Mouse (Mus musculus) erythroblast, adult 5-6 weeks (primary cell): ENCODE measurements around the gene Adam21. TPM values are rescaled to one million over a fixed set of nuclear protein-coding genes. Genes with fewer than 3 reads are reported as not detected.
"Not testable (repeated sequence)": the region's sequence is repeated elsewhere in the genome, so short reads cannot be mapped to it uniquely, and the experiment has no call there.

Experiments
- ATAC-seq: replicated peaks from 2 replicates; pipeline ENCODE4 v1.8.0; 2016; ENCODE audit warnings: moderate number of reproducible peaks, mild to moderate bottlenecking, moderate TSS enrichment, inconsistent platforms; ENCODE audit not compliant: poor library complexity, low FRiP score, severe bottlenecking
- total RNA-seq, 2 experiments: library from RNA; stranded (forward) in 1 of 2; stranded (reverse) in 1 of 2; fragments of 150-400 nt in 1 of 2; fragments of 200-764, 138-1000 nt in 1 of 2; gene quantifications; 2 replicates each; pipeline versions ENCODE4 v1.2.3 to v1.2.4; 2015 to 2017; ENCODE audit warnings: low replicate concordance in 2 of 2

Adam21 gene
- not detected in 2 replicates for total RNA-seq (2015; ENCODE audit: low replicate concordance)
- total RNA-seq (2017; ENCODE audit: low replicate concordance): 0.26 TPM in 1 of 2 replicates, not detected in the other

- ATAC-seq: no peak
Measured at GRCm38 (mm10) chr12:81568374-81568773, at the start of gene Adam21. Adam21 (minus strand) TSS chr12:81568474.

GRCm38 (mm10) chr12:81616980-81617379 lies 48.7 kb upstream of the Adam21 start:
- no peak for ATAC-seq

GRCm38 (mm10) chr12:81615807-81616206 lies 47.5 kb upstream of the Adam21 start:
- ATAC-seq: no peak

GRCm38 (mm10) chr12:81609445-81609844 lies 41.2 kb upstream of the Adam21 start:
- no peak for ATAC-seq

GRCm38 (mm10) chr12:81604995-81605784 lies 36.9 kb upstream of the Adam21 start:
- no peak for ATAC-seq

GRCm38 (mm10) chr12:81596547-81597262 lies 28.4 kb upstream of the Adam21 start:
- ATAC-seq: 0 out of 2 replicates have a peak, but pooled peaks have one; percentile 26

GRCm38 (mm10) chr12:81594902-81595671 lies 26.8 kb upstream of the Adam21 start, which contains the start of gene Med6:
Med6 (minus strand) TSS chr12:81595008.
- ATAC-seq: peak; percentile 98

- ATAC-seq: no peak
Measured at GRCm38 (mm10) chr12:81567931-81568330, 343 bp downstream of the Adam21 start.

GRCm38 (mm10) chr12:81564173-81564572 lies 4.1 kb downstream of the Adam21 start:
- no peak for ATAC-seq

- no peak for ATAC-seq
Measured at GRCm38 (mm10) chr12:81549286-81549685, 19.0 kb downstream of the Adam21 start.

GRCm38 (mm10) chr12:81547163-81547562 lies 21.1 kb downstream of the Adam21 start:
- no peak for ATAC-seq

GRCm38 (mm10) chr12:81533029-81533419 lies 35.2 kb downstream of the Adam21 start:
- no peak for ATAC-seq

GRCm38 (mm10) chr12:81532316-81533028 lies 35.8 kb downstream of the Adam21 start, which contains the start of the genes Gm20498 and Synj2bp:
Gm20498 (minus strand) TSS chr12:81532905.
Synj2bp (minus strand) TSS chr12:81532911.
- ATAC-seq: peak; percentile 80

GRCm38 (mm10) chr12:81530587-81530986 lies 37.7 kb downstream of the Adam21 start:
- ATAC-seq: not testable (repeated sequence)

Other genes with a start within 250 kb of the Adam21 start
- not detected in 2 replicates for gene Slc8a3, start 235.3 kb downstream of the Adam21 start, total RNA-seq (2015; ENCODE audit: low replicate concordance)
- gene Slc8a3, start 235.3 kb downstream of the Adam21 start, total RNA-seq (2017; ENCODE audit: low replicate concordance): not detected in 2 replicates
- gene Gm4787, start 189.0 kb downstream of the Adam21 start, total RNA-seq (2015; ENCODE audit: low replicate concordance): not detected in 2 replicates
- 0.42 TPM in 1 of 2 replicates, not detected in the other for gene Gm4787, start 189.0 kb downstream of the Adam21 start, total RNA-seq (2017; ENCODE audit: low replicate concordance)
- gene Adam4, start 146.5 kb downstream of the Adam21 start, total RNA-seq (2015; ENCODE audit: low replicate concordance): 1.9 TPM in 1 of 2 replicates, not detected in the other
- gene Adam4, start 146.5 kb downstream of the Adam21 start, total RNA-seq (2017; ENCODE audit: low replicate concordance): not detected in 2 replicates
- gene Cox16, start 83.3 kb downstream of the Adam21 start, total RNA-seq (2015; ENCODE audit: low replicate concordance): 23.0 and 42.8 TPM in 2 replicates
- gene Cox16, start 83.3 kb downstream of the Adam21 start, total RNA-seq (2017; ENCODE audit: low replicate concordance): 13.7 and 25.2 TPM in 2 replicates
- gene Gm20498, start 35.6 kb downstream of the Adam21 start, total RNA-seq (2015; ENCODE audit: low replicate concordance): 4.0 TPM in 1 of 2 replicates, not detected in the other
- gene Gm20498, start 35.6 kb downstream of the Adam21 start, total RNA-seq (2017; ENCODE audit: low replicate concordance): 5.3 and 17.2 TPM in 2 replicates
- 2.5 and 11.9 TPM in 2 replicates for gene Synj2bp, start 35.6 kb downstream of the Adam21 start, total RNA-seq (2015; ENCODE audit: low replicate concordance)
- 8.5 and 9.6 TPM in 2 replicates for gene Synj2bp, start 35.6 kb downstream of the Adam21 start, total RNA-seq (2017; ENCODE audit: low replicate concordance)
- gene Med6, start 26.5 kb upstream of the Adam21 start, total RNA-seq (2015; ENCODE audit: low replicate concordance): 1.9 and 18.6 TPM in 2 replicates
- gene Med6, start 26.5 kb upstream of the Adam21 start, total RNA-seq (2017; ENCODE audit: low replicate concordance): 31.6 and 48.1 TPM in 2 replicates
- gene Ttc9, start 62.8 kb upstream of the Adam21 start, total RNA-seq (2015; ENCODE audit: low replicate concordance): not detected in 2 replicates
- gene Ttc9, start 62.8 kb upstream of the Adam21 start, total RNA-seq (2017; ENCODE audit: low replicate concordance): not detected in 2 replicates
- gene Map3k9, start 212.7 kb upstream of the Adam21 start, total RNA-seq (2015; ENCODE audit: low replicate concordance): 0.58 and 4.8 TPM in 2 replicates
- gene Map3k9, start 212.7 kb upstream of the Adam21 start, total RNA-seq (2017; ENCODE audit: low replicate concordance): 1.5 and 1.6 TPM in 2 replicates